Mouse (Mus musculus) C2C12 (cell line): ENCODE data around the gene Ahdc1.

Experiments used
- CEBPB ChIP-seq: IDR thresholded peaks from one replicate; pipeline ENCODE4 v1.6.1; 2011; ENCODE audit warnings: low read depth, mild to moderate bottlenecking, control low read depth, moderate library complexity
- CTCF ChIP-seq: IDR thresholded peaks from one replicate; pipeline ENCODE4 v1.5.1; 2011; ENCODE audit not compliant: control insufficient read depth, insufficient read depth, insufficient read length
- MAX ChIP-seq: IDR thresholded peaks from one replicate; pipeline ENCODE4 v1.6.1; 2011; ENCODE audit warnings: mild to moderate bottlenecking, control low read depth

GRCm38 (mm10) chr4:133024969-133025685 lies 14.1 kb downstream of the Ahdc1 start:
- TF ChIP-seq MAX = no peak
- no peak for TF ChIP-seq CTCF
- TF ChIP-seq CEBPB = no peak
